Mouse (Mus musculus) bone marrow, adult 2 months (tissue): ENCODE data around the gene Bckdk.

Experiments
- CTCF ChIP-seq: fragments of 200-500 bp; IDR thresholded peaks from 2 replicates; pipeline ENCODE4 v1.5.1; 2011; ENCODE audit warnings: low read length, control low read depth; ENCODE audit not compliant: control insufficient read depth, insufficient read depth
- POLR2A ChIP-seq: fragments of 200-500 bp; IDR thresholded peaks from 2 replicates; pipeline ENCODE4 v1.6.1; 2011; ENCODE audit warnings: low read depth, mild to moderate bottlenecking, control low read depth, low read length, borderline replicate concordance; ENCODE audit not compliant: control insufficient read depth

- TF ChIP-seq POLR2A (no peak), CTCF (peak; percentile 59)
Measured at GRCm38 (mm10) chr7:127918203-127918602, 14.3 kb downstream of the Bckdk start.
